Mouse (Mus musculus): Measurements from ENCODE around the gene Scap. TPM values are rescaled to one million over a fixed set of nuclear protein-coding genes. Genes with fewer than 3 reads are reported as not detected.

Gene Scap
- total and polyA plus RNA-seq, 3 experiments: 24.7 to 48.9 (median 40.4) TPM

GRCm38 (mm10) chr9:110340037-110340750 is 7.1 kb downstream of the Scap start:
- Histone ChIP-seq H3K27ac (ENCODE audit: insufficient read depth, low read depth) (no peak overlapping the region), H3K9me3 (replicated peaks; ENCODE audit: low read length) (no peaks in the 10 kb centered on the region), H3K4me2 (ENCODE audit: insufficient read depth, low read depth, poor library complexity, severe bottlenecking) (no peak overlapping the region), H3K9ac (ENCODE audit: insufficient read depth, low read depth) (no peak overlapping the region), H3K4me3 (replicated peaks in 1 of 3; ENCODE audit: low read depth in 2 of 3, low read length in 2 of 3, poor library complexity in 1 of 3) (no peak overlapping the region), H3K36me3 (replicated peaks in 1 of 2; ENCODE audit: control insufficient read depth in 1 of 2, insufficient read depth in 1 of 2, low read length in 1 of 2) (peaks cover 0 to 6% of the 10 kb centered on the region in 2 experiments), H3K4me1 (ENCODE audit: control insufficient read depth in 1 of 2, insufficient read depth in 2 of 2) (peaks cover 0 to 26% of the 10 kb centered on the region in 2 experiments; a peak in 2 of 4 replicates), H3K79me2 (replicated peaks; ENCODE audit: control insufficient read depth, extremely low read depth, insufficient read depth, poor library complexity, severe bottlenecking) (peaks cover 5% of the 10 kb centered on the region), H3K27me3 (replicated peaks) (no peaks in the 10 kb centered on the region)
- in situ Hi-C loops (cut with MboI; ENCODE audit: low pct_ligation_motif_present, low pct_unique_long_range_greater_than_20kb, low sequenced_read_pairs) (no loop called here), dilution Hi-C loops (cut with MboI; ENCODE audit: extremely low pct_ligation_motif_present, extremely low pct_unique_long_range_greater_than_20kb, low sequenced_read_pairs) (no loop called here)
- TF ChIP-seq SMC3 (IDR thresholded peaks at IDR 0.05; ENCODE audit: low read depth, low read length): no peak
- no peak for TF ChIP-seq MAX (IDR thresholded peaks at IDR 0.05; ENCODE audit: low read length)
- no peak for TF ChIP-seq MAZ (IDR thresholded peaks at IDR 0.05; ENCODE audit: low read depth, low read length)
- no peak for TF ChIP-seq POLR2AphosphoS2 (IDR thresholded peaks at IDR 0.05; ENCODE audit: low read depth, low read length)
- TF ChIP-seq MYC (IDR thresholded peaks at IDR 0.05; ENCODE audit: low read depth, low read length): no peak
- no peak for TF ChIP-seq SIN3A (IDR thresholded peaks at IDR 0.05; ENCODE audit: low read length)
- no peak for TF ChIP-seq JUND (conservative IDR thresholded peaks at IDR 0.05; ENCODE audit: low read depth, low read length)
- TF ChIP-seq NRF1 (IDR thresholded peaks at IDR 0.05; ENCODE audit: low read depth, low read length): no peak
- no peak for TF ChIP-seq TCF12 (IDR thresholded peaks at IDR 0.05; ENCODE audit: low read depth, low read length)
- no peak for TF ChIP-seq CHD2 (IDR thresholded peaks at IDR 0.05; ENCODE audit: low read length)
- TF ChIP-seq ZC3H11A (IDR thresholded peaks at IDR 0.05; ENCODE audit: low read depth, low read length): no peak
- no peak for TF ChIP-seq HCFC1 (IDR thresholded peaks at IDR 0.05; ENCODE audit: low read depth, low read length)
- no peak for TF ChIP-seq USF1 (IDR thresholded peaks at IDR 0.05; ENCODE audit: low read depth, low read length)
- no peak for TF ChIP-seq MAFK (IDR thresholded peaks at IDR 0.05; ENCODE audit: insufficient replicate concordance, low read length)
- no peak for TF ChIP-seq USF2 (conservative IDR thresholded peaks at IDR 0.05; ENCODE audit: low read depth, low read length)
- TF ChIP-seq MXI1 (IDR thresholded peaks at IDR 0.05; ENCODE audit: low read depth, low read length): no peak
- TF ChIP-seq IRF4 (IDR thresholded peaks at IDR 0.05; ENCODE audit: low read depth, low read length): no peak
- no peak for TF ChIP-seq RAD21 (IDR thresholded peaks at IDR 0.05; ENCODE audit: low read depth, low read length)
- TF ChIP-seq EP300 (IDR thresholded peaks at IDR 0.05; ENCODE audit: low read length): no peak
- TF ChIP-seq ZMIZ1 (IDR thresholded peaks at IDR 0.05; ENCODE audit: low read depth, low read length): no peak
- no peak for DNase-seq (ENCODE audit: extremely low read depth)

- Histone ChIP-seq H3K27me3 (replicated peaks) (no peaks in the 10 kb centered on the region), H3K9ac (ENCODE audit: insufficient read depth, low read depth) (no peak overlapping the region), H3K4me1 (ENCODE audit: control insufficient read depth in 1 of 2, insufficient read depth in 2 of 2) (peaks cover 0 to 25% of the 10 kb centered on the region in 2 experiments; a peak in 2 of 4 replicates), H3K4me2 (ENCODE audit: insufficient read depth, low read depth, poor library complexity, severe bottlenecking) (no peak overlapping the region), H3K36me3 (replicated peaks in 1 of 2; ENCODE audit: control insufficient read depth in 1 of 2, insufficient read depth in 1 of 2, low read length in 1 of 2) (peaks cover 0 to 7% of the 10 kb centered on the region in 2 experiments), H3K27ac (ENCODE audit: insufficient read depth, low read depth) (no peak overlapping the region), H3K79me2 (replicated peaks; ENCODE audit: control insufficient read depth, extremely low read depth, insufficient read depth, poor library complexity, severe bottlenecking) (peaks cover 2% of the 10 kb centered on the region), H3K4me3 (replicated peaks in 1 of 3; ENCODE audit: low read depth in 2 of 3, low read length in 2 of 3, poor library complexity in 1 of 3) (no peak overlapping the region), H3K9me3 (replicated peaks; ENCODE audit: low read length) (no peaks in the 10 kb centered on the region)
- TF ChIP-seq JUN (IDR thresholded peaks at IDR 0.05; ENCODE audit: insufficient read depth, low read depth, low read length) (no peak), IRF4 (IDR thresholded peaks at IDR 0.05; ENCODE audit: low read depth, low read length) (no peak), ZKSCAN1 (IDR thresholded peaks at IDR 0.05; ENCODE audit: borderline replicate concordance, low read depth, low read length) (no peak), USF1 (IDR thresholded peaks at IDR 0.05; ENCODE audit: low read depth, low read length) (no peak), CHD1 (IDR thresholded peaks at IDR 0.05; ENCODE audit: low read depth, low read length) (no peak), UBTF (IDR thresholded peaks at IDR 0.05; ENCODE audit: low read depth, low read length) (no peak), GABPA (IDR thresholded peaks at IDR 0.05; ENCODE audit: insufficient replicate concordance, low read depth, low read length) (no peak), CHD2 (IDR thresholded peaks at IDR 0.05; ENCODE audit: low read length) (no peak), HCFC1 (IDR thresholded peaks at IDR 0.05; ENCODE audit: low read depth, low read length) (no peak)
- no peak for DNase-seq (ENCODE audit: extremely low read depth)
- in situ Hi-C loops (cut with MboI; ENCODE audit: low pct_ligation_motif_present, low pct_unique_long_range_greater_than_20kb, low sequenced_read_pairs): no loop called here
- dilution Hi-C loops (cut with MboI; ENCODE audit: extremely low pct_ligation_motif_present, extremely low pct_unique_long_range_greater_than_20kb, low sequenced_read_pairs): no loop called here
These were observed 8.9 kb downstream of the Scap start for GRCm38 (mm10) chr9:110342008-110342407.
